Comparison of ENCODE assay signal across 18 mouse cellular contexts in the genomic region with DNA sequence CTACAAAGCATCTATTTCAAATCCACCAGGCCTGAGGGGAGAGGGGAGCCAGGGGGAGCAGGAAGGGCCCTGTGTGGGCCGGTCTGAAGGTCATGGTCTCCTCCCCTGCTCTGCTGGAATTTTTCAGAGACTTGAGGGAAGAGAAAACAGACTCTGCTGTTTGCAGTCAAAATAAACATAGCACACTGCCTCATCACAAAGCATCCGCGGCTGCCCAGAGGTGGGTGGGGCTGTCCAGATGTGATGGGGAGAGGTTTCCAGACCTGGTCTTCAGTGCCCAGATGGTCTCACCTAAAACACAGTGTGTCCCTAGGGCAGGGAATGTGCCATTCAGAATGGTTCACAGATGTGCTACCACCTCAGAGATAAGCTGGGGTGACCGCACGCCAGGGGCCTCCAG. TPM values are rescaled to one million over a fixed set of nuclear protein-coding genes. Genes with fewer than 3 reads are reported as not detected.
A peak's percentile ranks its signal among the peaks of the same experiment; 100 is the strongest.
DNase-seq lines count a peak whose midpoint lies in the region; ATAC-seq and TF ChIP-seq lines count a peak whose summit lies in the region.
"Had no signal": no experiment of that assay in that cellular context is flagged by ENCODE, and none has a peak within 500 bp of the region (broad histone marks: within the 10 kb centered on the region; RNA-seq: fewer than 3 reads in every experiment).

No protein-coding gene starts in this region.

- no peaks in the 10 kb centered on the region for H3K9me3 ChIP-seq in forebrain, embryonic 10.5 days
- H3K9me3 ChIP-seq in forebrain, embryonic 11.5 days (ENCODE audit: control insufficient read depth, low read length), result no peaks in the 10 kb centered on the region
- no peaks in the 10 kb centered on the region for H3K9me3 ChIP-seq in kidney, postnatal 0 days (replicated peaks; ENCODE audit: low read length)
- no peaks in the 10 kb centered on the region for H3K9me3 ChIP-seq in neural tube, embryonic 12.5 days
- H3K9me3 ChIP-seq: lung, embryonic 15.5 days had no signal

- H3K36me3 ChIP-seq in forebrain, embryonic 10.5 days (replicated peaks), result peaks cover 100% of the 10 kb centered on the region
- H3K36me3 ChIP-seq in forebrain, embryonic 11.5 days (ENCODE audit: control insufficient read depth, insufficient read depth, low read length), result peaks cover 10% of the 10 kb centered on the region; the same call in 1 of the 2 replicates
- peaks cover 62% of the 10 kb centered on the region for H3K36me3 ChIP-seq in kidney, postnatal 0 days (ENCODE audit: insufficient read depth, low read length)
- H3K36me3 ChIP-seq in neural tube, embryonic 12.5 days, result peaks cover 87% of the 10 kb centered on the region

- H3K4me2 ChIP-seq in forebrain, embryonic 11.5 days (ENCODE audit: low read depth, low read length, severe bottlenecking), result no peak overlapping the region
- H3K4me2 ChIP-seq in kidney, postnatal 0 days (ENCODE audit: low read length), result no peak overlapping the region
- H3K4me2 ChIP-seq in neural tube, embryonic 12.5 days (replicated peaks), result no peak overlapping the region
- H3K4me2 ChIP-seq: lung, embryonic 15.5 days had no signal

- DNase-seq in forebrain, embryonic 10.5 days (ENCODE audit: extremely low spot score, low spot score), result no peak
- no peak for DNase-seq in forebrain, embryonic 11.5 days (ENCODE audit: low spot score)
- DNase-seq in kidney, postnatal 0 days (ENCODE audit: low spot score), result peak; percentile 29
- DNase-seq in kidney, postnatal 4 days, result no peak
- DNase-seq in neural tube, embryonic 10.5 days (ENCODE audit: extremely low spot score, low spot score), result no peak
- DNase-seq in right cerebral cortex, postnatal 4 days, result no peak
- DNase-seq: adrenal gland, adult 2 months; cerebellum, postnatal 10 days; embryo, embryonic 11 days; gastrocnemius, postnatal 25 days; heart, postnatal 10 days; kidney, adult 18-20 months; kidney, postnatal 36 days; thymus, postnatal 4 days had no signal

- no peak for TF ChIP-seq CTCF in kidney, postnatal 0 days (IDR thresholded peaks at IDR 0.05; ENCODE audit: low read depth)
- TF ChIP-seq CTCF in olfactory bulb, adult 2 months (IDR thresholded peaks at IDR 0.05; ENCODE audit: insufficient read depth, low read depth, low read length), result no peak

- H3K9ac ChIP-seq in forebrain, embryonic 11.5 days (ENCODE audit: low read length), result no peak overlapping the region
- no peak overlapping the region for H3K9ac ChIP-seq in kidney, postnatal 0 days (ENCODE audit: low read depth, low read length)
- 0 out of 2 replicates have a peak overlapping the region, but pooled peaks have one; percentile 17 for H3K9ac ChIP-seq in neural tube, embryonic 12.5 days
- H3K9ac ChIP-seq: lung, embryonic 15.5 days had no signal

- peak overlapping the region; percentile 89 for H3K27ac ChIP-seq in forebrain, embryonic 10.5 days
- H3K27ac ChIP-seq in forebrain, embryonic 11.5 days (ENCODE audit: low read depth, low read length), result no peak overlapping the region
- H3K27ac ChIP-seq in kidney, postnatal 0 days, result no peak overlapping the region
- no peak overlapping the region for H3K27ac ChIP-seq in neural tube, embryonic 12.5 days
- peak overlapping the region; percentile 34; the same call in 1 of the 2 replicates for H3K27ac ChIP-seq in olfactory bulb, adult 2 months (ENCODE audit: insufficient read depth, low read depth, low read length)
- H3K27ac ChIP-seq: lung, embryonic 15.5 days had no signal

- H3K4me1 ChIP-seq in forebrain, embryonic 10.5 days, result peaks cover 54% of the 10 kb centered on the region
- H3K4me1 ChIP-seq in forebrain, embryonic 11.5 days (replicated peaks; ENCODE audit: control insufficient read depth, insufficient read depth, low read length), result peaks cover 10% of the 10 kb centered on the region; the same call in 1 of the 2 replicates
- H3K4me1 ChIP-seq in kidney, postnatal 0 days (replicated peaks; ENCODE audit: insufficient read depth, low read length), result 0 out of 2 replicates have a peak, but pooled peaks cover 3% of the 10 kb centered on the region
- peaks cover 25% of the 10 kb centered on the region for H3K4me1 ChIP-seq in neural tube, embryonic 12.5 days
- peaks cover 63% of the 10 kb centered on the region for H3K4me1 ChIP-seq in olfactory bulb, adult 2 months (ENCODE audit: control insufficient read depth, insufficient read depth, low read length)

- no peak for TF ChIP-seq POLR2A in olfactory bulb, adult 2 months (IDR thresholded peaks at IDR 0.05; ENCODE audit: insufficient read depth, low read depth, low read length)

- H3K4me3 ChIP-seq in forebrain, embryonic 10.5 days, result no peak overlapping the region
- H3K4me3 ChIP-seq in forebrain, embryonic 11.5 days (ENCODE audit: low read depth, low read length), result no peak overlapping the region
- H3K4me3 ChIP-seq in kidney, postnatal 0 days (replicated peaks; ENCODE audit: low read depth, low read length), result no peak overlapping the region
- no peak overlapping the region for H3K4me3 ChIP-seq in neural tube, embryonic 12.5 days
- H3K4me3 ChIP-seq in olfactory bulb, adult 2 months (ENCODE audit: insufficient read depth, low read depth, low read length), result no peak overlapping the region
- H3K4me3 ChIP-seq: lung, embryonic 15.5 days; myocyte had no signal

- 78% methylated on average over 5 of the region's 5 CpGs for WGBS in forebrain, embryonic 10.5 days
- WGBS in forebrain, embryonic 11.5 days, result 69% methylated on average over 5 of the region's 5 CpGs
- WGBS in kidney, postnatal 0 days, result 46% methylated on average over 5 of the region's 5 CpGs
- WGBS in neural tube, embryonic 12.5 days, result 73% methylated on average over 5 of the region's 5 CpGs
- 40% methylated on average over 5 of the region's 5 CpGs for WGBS in olfactory bulb, adult 2 months

- H3K27me3 ChIP-seq in forebrain, embryonic 10.5 days (ENCODE audit: poor library complexity, severe bottlenecking), result no peaks in the 10 kb centered on the region
- H3K27me3 ChIP-seq in forebrain, embryonic 11.5 days (ENCODE audit: control insufficient read depth, insufficient read depth, low read length), result no peaks in the 10 kb centered on the region
- no peaks in the 10 kb centered on the region for H3K27me3 ChIP-seq in kidney, postnatal 0 days (ENCODE audit: insufficient read depth, low read length)
- H3K27me3 ChIP-seq in neural tube, embryonic 12.5 days (replicated peaks), result no peaks in the 10 kb centered on the region
- H3K27me3 ChIP-seq: lung, embryonic 15.5 days had no signal

- ATAC-seq in forebrain, embryonic 11.5 days (replicated peaks; ENCODE audit: low FRiP score), result no peak
- 0 out of 2 replicates have a peak, but pooled peaks have one; percentile 19 for ATAC-seq in kidney, postnatal 0 days (replicated peaks; ENCODE audit: low FRiP score, low read depth)
- ATAC-seq in neural tube, embryonic 12.5 days (ENCODE audit: low FRiP score, low read depth), result no peak

RNA-seq across cellular contexts. Expression of a gene that starts 43.4 kb away (rescaled TPM):
- 3.4 and 4.3 TPM in 2 replicates for polyA plus RNA-seq in forebrain, embryonic 10.5 days (2016; fragmentation: Nextera tagmentation; extraction: Ambion mirVana)
- 4.5 and 6.0 TPM in 2 replicates for polyA plus RNA-seq in forebrain, embryonic 11.5 days (2014; fragmentation: Nextera tagmentation; extraction: Ambion mirVana)
- polyA plus RNA-seq in kidney, postnatal 0 days (2015; fragmentation: Nextera tagmentation; extraction: Ambion mirVana), result 8.5 and 9.1 TPM in 2 replicates
- 6.3 and 9.1 TPM in 2 replicates for polyA plus RNA-seq in neural tube, embryonic 12.5 days (2016; fragmentation: Nextera tagmentation; extraction: Ambion mirVana)
- polyA plus RNA-seq in olfactory bulb, adult 2 months (2012; ENCODE audit: insufficient read depth, insufficient read length, low replicate concordance, missing spikeins), result not detected in 2 replicates

Comparison
In these comparisons a context has a peak if more than half of its experiments do, and no peak if none do; other contexts are left out.
1. H3K27ac ChIP-seq: peak in forebrain, embryonic 10.5 days (single experiment) and olfactory bulb, adult 2 months (single experiment); none in forebrain, embryonic 11.5 days (single experiment), kidney, postnatal 0 days (single experiment) and neural tube, embryonic 12.5 days (single experiment).